Mouse (Mus musculus): ENCODE measurements around the gene Bahcc1.

- TF ChIP-seq POLR2A (IDR thresholded peaks at IDR 0.05; ENCODE audit: low read depth, low read length), result no peak
- 0 out of 2 replicates have a peak, but pooled peaks have one; percentile 2 for TF ChIP-seq CTCF (conservative IDR thresholded peaks at IDR 0.05; ENCODE audit: insufficient read depth, insufficient read length, low read depth, low read length)
These were observed 27.3 kb downstream of the Bahcc1 start for GRCm38 (mm10) chr11:120259792-120260768.

Data from kidney, adult 2 months (tissue).